Mouse (Mus musculus): ENCODE data around the gene Cd1d1.

- TF ChIP-seq GATA1 (IDR thresholded peaks at IDR 0.05; ENCODE audit: low read length) (no peak), TAL1 (IDR thresholded peaks at IDR 0.05; ENCODE audit: low read length) (no peak)
Observed at GRCm38 (mm10) chr3:86961395-86961669, 37.9 kb downstream of the Cd1d1 start.

All from erythroblast, embryonic 14.5 days (primary cell).